Mouse (Mus musculus): Measurements from ENCODE around the gene Itga2.

DNA sequence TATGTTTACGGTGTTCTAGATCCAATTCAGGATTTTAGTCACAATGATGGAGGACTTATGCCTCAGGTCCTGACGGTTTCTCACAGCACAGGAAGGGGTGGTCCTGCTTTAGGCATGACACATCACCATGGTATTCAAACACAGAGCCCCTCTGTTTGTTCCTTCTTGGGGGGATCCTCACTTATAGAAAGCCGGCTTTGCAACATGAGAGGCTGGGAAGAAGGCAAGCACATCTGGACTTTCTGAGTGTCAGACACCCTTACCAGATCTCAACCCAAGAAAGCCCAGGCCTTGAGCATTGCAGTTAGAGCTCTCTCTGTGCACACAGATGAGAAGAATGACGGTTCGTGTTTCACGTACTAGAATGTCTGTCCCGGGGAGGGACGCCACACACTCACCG, 92.8 kb downstream of the Itga2 start:
- TF ChIP-seq POLR2A (IDR thresholded peaks at IDR 0.05; ENCODE audit: extremely low read depth, insufficient read depth, low read length) (no peak), CTCF (IDR thresholded peaks at IDR 0.05; ENCODE audit: extremely low read depth, insufficient read depth, low read length) (no peak)

Data from cortical plate, adult 2 months (tissue).